Mouse (Mus musculus) ES-Bruce4 (cell line): ENCODE data around the gene Lactbl1.

Experiments used
- CTCF ChIP-seq: IDR thresholded peaks from one replicate; pipeline ENCODE4 v1.8.1; 2011; ENCODE audit warnings: low read depth, low read length
- EP300 ChIP-seq: IDR thresholded peaks from 2 replicates; pipeline ENCODE4 v1.6.1; 2011; ENCODE audit warnings: low read depth, low read length; ENCODE audit not compliant: insufficient read depth
- POLR2A ChIP-seq: IDR thresholded peaks from one replicate; pipeline ENCODE4 v1.8.1; 2011; ENCODE audit warnings: low read length; ENCODE audit not compliant: insufficient read depth

GRCm38 (mm10) chr4:136675439-136675838, 53.0 kb downstream of the Lactbl1 start:
- TF ChIP-seq CTCF (no peak), POLR2A (no peak), EP300 (no peak)
